Mouse (Mus musculus): ENCODE measurements around the gene Gdf7. TPM values are rescaled to one million over a fixed set of nuclear protein-coding genes. Genes with fewer than 3 reads are reported as not detected.

Gdf7 gene
- polyA plus RNA-seq, 2 experiments = not detected

DNA sequence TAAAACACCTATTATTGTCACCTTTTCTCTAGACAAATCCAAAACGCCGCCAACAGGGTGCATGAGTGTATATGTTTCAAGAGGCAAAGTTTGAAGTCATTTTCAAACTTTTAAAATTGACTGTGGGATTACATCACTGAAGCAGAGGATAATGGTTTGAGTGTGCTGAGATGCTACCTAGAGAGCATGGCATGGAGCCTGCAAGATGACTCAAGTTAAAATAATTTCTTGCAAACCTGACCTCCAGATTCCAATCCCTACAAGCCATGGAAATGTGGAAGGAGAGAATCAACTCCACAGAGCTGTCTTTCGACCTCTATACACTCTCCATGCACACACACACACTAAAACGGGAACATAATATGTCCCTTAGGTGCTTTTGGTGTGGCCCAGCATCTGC lies 10.5 kb upstream of the Gdf7 start:
- 64% methylated on average over 4 of the region's 4 CpGs for WGBS (ENCODE audit: insufficient replicate concordance)
- Histone ChIP-seq H3K9ac (replicated peaks) (no peak overlapping the region), H3K9me3 (ENCODE audit: control insufficient read depth, low read length) (no peaks in the 10 kb centered on the region), H3K4me1 (replicated peaks; ENCODE audit: control insufficient read depth in 2 of 2, insufficient read depth in 2 of 2, low read length in 1 of 2) (no peaks in the 10 kb centered on the region; a peak in 1 of 4 replicates), H3K27me3 (ENCODE audit: control insufficient read depth, insufficient read depth, low read length) (peaks cover 7% of the 10 kb centered on the region), H3K4me2 (ENCODE audit: low read depth) (no peak overlapping the region), H3K27ac (no peak overlapping the region), H3K4me3 (ENCODE audit: insufficient read depth in 1 of 2, low read depth in 2 of 2, low read length in 2 of 2) (no peak overlapping the region), H3K36me3 (replicated peaks; ENCODE audit: control insufficient read depth, insufficient read depth, low read depth) (no peaks in the 10 kb centered on the region)
- DNase-seq (ENCODE audit: low read depth in 3 of 3, low spot score in 3 of 3) = no peak
- no peak for TF ChIP-seq EP300 (IDR thresholded peaks at IDR 0.05; ENCODE audit: low read depth)
- TF ChIP-seq CTCF (IDR thresholded peaks at IDR 0.05; ENCODE audit: low read depth) = no peak
- ATAC-seq (ENCODE audit: insufficient read depth) = no peak

DNA sequence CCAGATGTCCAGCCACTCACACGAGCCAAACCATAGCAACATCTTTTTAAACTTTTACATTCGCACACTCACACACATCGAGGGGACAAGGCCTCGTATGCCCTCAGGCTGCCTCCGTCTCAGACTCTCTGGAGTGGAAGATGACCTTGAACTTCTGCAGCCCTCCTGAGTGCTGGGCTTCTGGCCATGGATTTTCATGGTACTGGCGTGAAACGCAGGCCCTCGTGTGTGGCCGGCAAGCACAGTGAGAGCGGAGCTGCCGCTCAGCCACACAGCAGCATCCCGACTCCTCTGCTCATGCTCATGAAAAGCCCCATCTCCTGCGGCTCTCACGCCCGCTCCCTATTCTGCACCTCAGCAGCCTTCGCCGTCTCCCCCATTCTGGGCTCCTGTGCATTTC lies 9.2 kb upstream of the Gdf7 start:
- TF ChIP-seq EP300 (IDR thresholded peaks at IDR 0.05; ENCODE audit: low read depth) (no peak), CTCF (IDR thresholded peaks at IDR 0.05; ENCODE audit: low read depth) (no peak)
- WGBS (ENCODE audit: insufficient replicate concordance) = 48% methylated on average over 17 of the region's 17 CpGs
- Histone ChIP-seq H3K9ac (replicated peaks) (no peak overlapping the region), H3K36me3 (replicated peaks; ENCODE audit: control insufficient read depth, insufficient read depth, low read depth) (no peaks in the 10 kb centered on the region), H3K4me1 (replicated peaks; ENCODE audit: control insufficient read depth in 2 of 2, insufficient read depth in 2 of 2, low read length in 1 of 2) (no peaks in the 10 kb centered on the region; a peak in 1 of 4 replicates), H3K27ac (no peak overlapping the region), H3K27me3 (ENCODE audit: control insufficient read depth, insufficient read depth, low read length) (peaks cover 7% of the 10 kb centered on the region), H3K4me2 (ENCODE audit: low read depth) (no peak overlapping the region), H3K4me3 (ENCODE audit: insufficient read depth in 1 of 2, low read depth in 2 of 2, low read length in 2 of 2) (no peak overlapping the region), H3K9me3 (ENCODE audit: control insufficient read depth, low read length) (no peaks in the 10 kb centered on the region)
- ATAC-seq (ENCODE audit: insufficient read depth) (no peak), DNase-seq (ENCODE audit: low read depth in 3 of 3, low spot score in 3 of 3) (no peak)

DNA sequence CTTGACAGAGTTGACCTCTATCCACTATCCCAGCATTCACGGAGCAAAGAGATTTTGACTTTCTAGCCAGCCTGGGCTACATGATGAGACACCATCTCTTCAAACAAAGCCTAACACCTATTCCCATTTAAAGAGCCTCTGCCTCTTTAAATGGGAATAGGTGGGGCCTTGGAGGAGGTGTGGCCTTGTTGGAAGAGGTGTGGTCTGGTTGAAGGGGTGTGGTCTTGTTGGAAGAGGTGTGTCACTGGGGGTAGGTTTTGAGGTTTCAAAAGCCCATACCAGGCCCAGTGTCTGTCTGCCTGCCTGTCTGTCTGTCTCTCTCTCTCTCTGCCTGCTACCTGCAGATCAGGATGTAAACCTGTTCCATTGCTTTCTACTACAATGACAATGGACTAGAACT lies 5.2 kb upstream of the Gdf7 start:
- H3K27ac ChIP-seq = no peak overlapping the region
- WGBS (ENCODE audit: insufficient replicate concordance) = 43% methylated on average over 1 of the region's 1 CpGs
- H3K9me3 ChIP-seq (ENCODE audit: control insufficient read depth, low read length) = no peaks in the 10 kb centered on the region
- H3K9ac ChIP-seq (replicated peaks) = no peak overlapping the region
- no peak overlapping the region for H3K4me3 ChIP-seq (ENCODE audit: insufficient read depth in 1 of 2, low read depth in 2 of 2, low read length in 2 of 2)
- peak; percentile 41; the same call in 1 of the 2 replicates for ATAC-seq (ENCODE audit: insufficient read depth)
- no peak for DNase-seq (ENCODE audit: low read depth in 3 of 3, low spot score in 3 of 3)
- no peak overlapping the region for H3K4me2 ChIP-seq (ENCODE audit: low read depth)
- no peaks in the 10 kb centered on the region for H3K4me1 ChIP-seq (replicated peaks; ENCODE audit: control insufficient read depth in 2 of 2, insufficient read depth in 2 of 2, low read length in 1 of 2)
- H3K27me3 ChIP-seq (ENCODE audit: control insufficient read depth, insufficient read depth, low read length) = peaks cover 32% of the 10 kb centered on the region
- no peak for TF ChIP-seq CTCF (IDR thresholded peaks at IDR 0.05; ENCODE audit: low read depth)
- TF ChIP-seq EP300 (IDR thresholded peaks at IDR 0.05; ENCODE audit: low read depth) = no peak
- H3K36me3 ChIP-seq (replicated peaks; ENCODE audit: control insufficient read depth, insufficient read depth, low read depth) = no peaks in the 10 kb centered on the region

DNA sequence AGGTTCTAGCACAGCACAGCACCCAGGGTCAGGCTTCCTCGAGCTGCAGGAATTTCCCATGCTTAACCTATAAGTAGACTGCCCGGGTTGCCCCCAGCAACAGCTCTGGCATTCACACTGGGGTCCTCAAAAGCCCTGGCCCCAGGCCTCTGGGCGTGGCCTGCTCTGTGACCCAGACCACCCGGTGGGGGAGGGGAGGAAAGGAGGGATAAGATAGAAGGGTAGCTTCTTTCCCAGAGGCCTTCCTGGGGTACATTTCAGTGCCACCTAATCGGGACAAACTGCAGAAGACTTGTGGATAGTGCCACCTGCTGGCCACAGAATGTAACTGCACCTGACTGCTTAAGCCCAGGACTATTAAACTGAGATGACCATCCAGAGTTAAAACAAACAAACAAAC lies 4.7 kb upstream of the Gdf7 start:
- H3K36me3 ChIP-seq (replicated peaks; ENCODE audit: control insufficient read depth, insufficient read depth, low read depth) = no peaks in the 10 kb centered on the region
- H3K27me3 ChIP-seq (ENCODE audit: control insufficient read depth, insufficient read depth, low read length) = peaks cover 35% of the 10 kb centered on the region
- no peak overlapping the region for H3K9ac ChIP-seq (replicated peaks)
- no peak overlapping the region for H3K4me3 ChIP-seq (ENCODE audit: insufficient read depth in 1 of 2, low read depth in 2 of 2, low read length in 2 of 2)
- no peaks in the 10 kb centered on the region for H3K9me3 ChIP-seq (ENCODE audit: control insufficient read depth, low read length)
- no peaks in the 10 kb centered on the region for H3K4me1 ChIP-seq (replicated peaks; ENCODE audit: control insufficient read depth in 2 of 2, insufficient read depth in 2 of 2, low read length in 1 of 2)
- WGBS (ENCODE audit: insufficient replicate concordance) = 11% methylated on average over 5 of the region's 5 CpGs
- no peak overlapping the region for H3K27ac ChIP-seq
- TF ChIP-seq EP300 (IDR thresholded peaks at IDR 0.05; ENCODE audit: low read depth) = no peak
- peak; percentile 91 for TF ChIP-seq CTCF (IDR thresholded peaks at IDR 0.05; ENCODE audit: low read depth)
- no peak overlapping the region for H3K4me2 ChIP-seq (ENCODE audit: low read depth)
- peak in 2 of 3 experiments; percentile 41 to 43 for DNase-seq (ENCODE audit: low read depth in 3 of 3, low spot score in 3 of 3)
- peak; percentile 43; the same call in 1 of the 2 replicates for ATAC-seq (ENCODE audit: insufficient read depth)

DNA sequence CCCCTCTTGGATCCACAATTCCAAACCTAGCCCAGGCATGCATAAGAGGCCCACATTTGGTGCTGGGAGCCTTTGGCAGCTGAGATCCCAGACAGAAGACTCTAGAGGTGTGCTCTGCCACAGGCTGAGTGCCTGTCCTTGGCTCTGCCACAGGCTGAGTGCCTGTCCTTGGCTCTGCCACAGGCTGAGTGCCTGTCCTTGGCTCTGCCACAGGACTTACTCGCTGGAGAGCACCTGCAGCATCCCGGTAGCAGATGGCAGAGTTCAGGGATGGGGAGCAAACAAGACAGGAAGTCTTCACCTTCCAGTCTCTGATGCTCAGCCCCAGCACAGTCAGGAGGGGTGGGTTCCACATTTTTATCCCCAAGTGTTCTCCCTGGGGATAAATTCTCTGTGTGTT lies 3.5 kb upstream of the Gdf7 start:
- no peak overlapping the region for H3K4me2 ChIP-seq (ENCODE audit: low read depth)
- ATAC-seq (ENCODE audit: insufficient read depth) (no peak), DNase-seq (ENCODE audit: low read depth in 3 of 3, low spot score in 3 of 3) (no peak)
- H3K27me3 ChIP-seq (ENCODE audit: control insufficient read depth, insufficient read depth, low read length) = peaks cover 41% of the 10 kb centered on the region
- no peaks in the 10 kb centered on the region for H3K36me3 ChIP-seq (replicated peaks; ENCODE audit: control insufficient read depth, insufficient read depth, low read depth)
- no peaks in the 10 kb centered on the region for H3K9me3 ChIP-seq (ENCODE audit: control insufficient read depth, low read length)
- H3K9ac ChIP-seq (replicated peaks) = no peak overlapping the region
- 30% methylated on average over 2 of the region's 2 CpGs for WGBS (ENCODE audit: insufficient replicate concordance)
- H3K4me3 ChIP-seq (ENCODE audit: insufficient read depth in 1 of 2, low read depth in 2 of 2, low read length in 2 of 2) = no peak overlapping the region
- H3K4me1 ChIP-seq (replicated peaks; ENCODE audit: control insufficient read depth in 2 of 2, insufficient read depth in 2 of 2, low read length in 1 of 2) = no peaks in the 10 kb centered on the region
- H3K27ac ChIP-seq = no peak overlapping the region
- TF ChIP-seq EP300 (IDR thresholded peaks at IDR 0.05; ENCODE audit: low read depth) = no peak
- TF ChIP-seq CTCF (IDR thresholded peaks at IDR 0.05; ENCODE audit: low read depth) = no peak

Data from liver, embryonic 14.5 days (tissue).